Mouse (Mus musculus) Muller cell, postnatal 12 days (primary cell): ENCODE results near the gene Sgsm3.
"Not testable (repeated sequence)": the region's sequence is repeated elsewhere in the genome, so short reads cannot be mapped to it uniquely, and the experiment has no call there.

Experiments
- DNase-seq: peaks from one replicate; pipeline ENCODE4 v3.0.0-alpha.2; 2015; ENCODE audit errors: inconsistent ontology term

The Sgsm3 gene

DNA sequence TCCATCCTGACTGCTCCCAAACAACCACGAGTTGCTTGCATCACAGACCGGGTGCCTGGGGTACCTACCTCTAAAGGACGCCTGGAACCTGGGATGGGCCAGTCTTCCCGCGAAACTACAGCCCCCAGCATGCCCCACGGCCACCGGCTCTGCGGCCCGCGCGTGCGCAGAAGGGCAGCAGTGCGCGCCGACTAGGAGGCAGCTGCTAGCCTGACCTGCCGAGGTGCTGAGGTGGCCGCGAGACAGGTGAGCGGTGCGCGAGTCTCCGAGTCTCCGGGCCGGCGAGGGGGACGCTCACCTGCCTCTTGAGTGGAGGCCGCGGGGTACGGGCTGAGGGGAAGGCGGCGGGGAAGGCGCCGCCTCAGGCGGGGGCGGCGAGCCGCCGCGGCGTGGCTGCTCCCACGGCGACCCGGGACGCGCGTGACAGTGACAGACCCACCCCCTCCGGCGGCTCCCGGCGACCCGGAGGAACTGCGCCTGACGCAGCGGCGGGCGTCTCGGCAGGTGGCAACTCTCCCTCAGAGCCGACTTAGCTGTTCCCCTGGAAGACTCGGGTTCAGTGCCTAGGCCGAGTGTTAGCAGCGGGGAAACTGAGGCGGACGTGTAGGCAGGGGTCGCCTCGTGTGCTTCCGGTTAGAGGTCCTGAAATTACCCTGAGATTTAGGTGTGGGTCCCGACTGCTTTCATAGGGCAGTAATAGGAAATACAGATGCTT, at the start of gene Sgsm3:
Gene Sgsm3 (plus strand): TSS at position 146 of the 715 bp plus-strand sequence.
- peak; percentile 89 for DNase-seq

DNA sequence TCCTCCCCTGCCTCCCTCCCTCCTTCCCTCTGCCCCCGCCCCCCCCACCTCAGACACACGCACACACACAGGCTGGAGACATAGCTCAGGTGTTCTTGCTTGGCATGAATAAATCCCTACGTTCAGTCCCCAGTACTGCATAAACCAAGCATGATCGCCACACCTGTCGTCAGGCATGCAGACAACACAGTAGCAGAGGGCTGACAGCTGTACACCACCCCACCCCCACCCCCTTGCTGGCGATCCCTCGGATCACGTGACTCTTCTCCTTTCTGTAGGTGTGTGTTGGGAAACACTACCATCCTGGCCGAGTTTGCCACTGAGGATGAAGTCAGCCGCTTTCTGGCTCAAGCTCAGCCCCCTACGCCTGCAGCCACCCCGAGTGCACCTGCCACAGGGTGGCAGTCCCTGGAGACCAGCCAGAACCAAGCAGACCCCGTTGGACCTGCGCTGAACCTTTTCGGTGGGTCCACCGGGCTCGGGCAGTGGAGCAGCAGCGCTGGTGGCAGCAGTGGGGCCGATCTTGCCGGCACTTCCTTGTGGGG, 48.7 kb upstream of the Sgsm3 start:
- no peak for DNase-seq

DNA sequence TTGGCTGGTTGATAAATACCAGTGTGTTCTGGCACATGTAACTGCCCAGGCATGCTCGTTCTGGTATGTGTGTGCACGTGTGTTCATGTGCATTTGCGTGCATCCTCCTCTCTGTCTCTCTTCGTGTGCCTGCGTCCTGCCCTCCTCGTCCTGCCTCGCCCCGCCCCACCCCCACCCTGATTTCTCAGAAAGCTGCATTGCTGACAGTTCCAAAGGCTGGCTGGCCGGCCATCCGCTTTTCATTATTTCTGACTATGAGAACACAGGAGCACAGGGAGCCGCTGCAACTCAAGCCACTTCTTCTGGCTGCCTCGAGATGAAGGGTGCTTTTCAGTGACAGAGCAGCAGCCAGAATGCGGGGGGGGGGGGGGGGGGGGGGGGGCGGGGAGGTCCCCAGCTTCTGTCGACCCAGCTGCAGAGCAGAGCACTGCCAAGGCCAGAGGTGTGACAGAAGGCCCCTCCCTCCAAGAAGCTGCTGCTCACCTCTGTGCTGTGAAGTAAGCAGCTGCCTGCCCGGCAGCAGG, 47.5 kb upstream of the Sgsm3 start:
- peak; percentile 35 for DNase-seq

DNA sequence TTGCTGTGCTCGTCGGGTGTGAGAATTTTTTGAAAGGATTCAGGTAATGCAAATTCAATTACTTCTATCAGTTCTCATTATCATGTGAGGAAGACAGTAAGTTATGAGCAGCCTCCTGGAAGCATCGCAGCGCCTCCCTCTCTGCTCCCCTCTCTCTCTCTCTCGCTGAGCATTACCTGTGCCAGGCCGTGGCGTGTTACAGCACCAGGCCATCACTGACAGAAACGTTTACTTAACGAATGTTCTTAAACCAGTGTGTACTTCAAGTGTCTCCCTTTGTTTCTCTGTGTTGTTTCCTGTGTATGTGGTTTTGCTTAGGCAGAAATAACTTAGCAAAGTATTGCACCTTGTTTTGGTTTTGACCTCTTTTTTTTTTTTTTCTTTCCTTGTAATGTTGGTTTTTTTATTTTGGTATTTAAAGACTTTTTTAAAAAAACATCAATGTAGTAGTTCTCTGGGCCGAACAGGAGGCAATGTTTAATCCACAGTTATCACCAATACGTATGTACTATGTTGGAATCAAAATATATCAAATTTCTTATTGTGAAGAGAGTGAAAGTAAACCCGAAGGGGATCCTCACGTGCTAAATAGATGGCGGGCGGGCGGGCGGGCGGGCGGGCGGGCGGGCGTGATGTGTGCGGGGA, 46.8 kb upstream of the Sgsm3 start:
- not testable (repeated sequence) for DNase-seq

DNA sequence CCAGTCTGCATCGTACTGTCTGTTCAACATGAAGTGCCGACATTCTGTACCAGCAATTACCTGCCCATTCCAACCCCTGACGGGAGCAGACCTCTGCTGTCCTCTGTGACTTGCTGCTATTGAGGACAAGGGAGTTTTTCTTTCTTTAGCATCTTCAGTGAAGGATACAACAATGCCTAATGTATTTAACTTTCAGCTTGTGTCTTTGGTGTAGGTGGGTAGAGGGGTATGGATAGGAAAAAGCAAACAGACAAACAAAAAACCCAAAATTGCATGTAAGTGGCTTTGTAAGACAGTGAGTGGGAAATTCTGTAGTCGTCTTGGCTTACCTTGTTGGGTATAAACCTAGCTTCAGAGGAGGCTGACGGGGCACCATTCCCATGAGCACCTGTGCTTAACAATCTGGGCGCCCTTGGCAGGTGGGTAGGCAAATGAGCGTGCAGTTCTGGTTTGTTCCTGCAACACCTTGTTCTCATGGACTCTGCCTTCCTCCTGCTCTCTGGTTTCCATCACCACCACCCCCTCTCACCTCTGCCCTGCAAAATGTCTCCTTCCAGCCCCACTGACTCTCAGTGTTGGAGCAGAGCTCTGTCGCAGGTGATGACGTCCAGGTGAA, 46.1 kb upstream of the Sgsm3 start:
- DNase-seq: no peak

DNA sequence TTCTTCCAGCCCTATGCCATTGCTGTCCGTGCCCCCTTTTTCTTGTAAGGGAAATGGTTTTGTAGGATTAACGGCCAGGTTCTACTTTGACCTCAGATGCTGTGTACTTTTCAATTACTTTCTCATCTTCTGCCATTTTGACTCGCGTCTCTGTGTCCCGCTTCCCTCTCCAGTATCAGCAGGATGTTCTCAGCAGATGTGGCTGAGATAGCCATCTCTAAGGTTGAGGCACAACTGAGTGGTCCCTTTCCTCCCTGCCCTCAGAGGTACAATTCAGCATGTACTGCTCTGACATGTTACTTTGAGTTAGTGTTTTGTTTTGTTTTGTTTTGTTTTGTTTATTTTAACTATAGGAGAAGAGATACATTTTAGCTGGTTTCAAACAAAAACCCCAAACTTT, 42.7 kb upstream of the Sgsm3 start:
- DNase-seq: no peak

DNA sequence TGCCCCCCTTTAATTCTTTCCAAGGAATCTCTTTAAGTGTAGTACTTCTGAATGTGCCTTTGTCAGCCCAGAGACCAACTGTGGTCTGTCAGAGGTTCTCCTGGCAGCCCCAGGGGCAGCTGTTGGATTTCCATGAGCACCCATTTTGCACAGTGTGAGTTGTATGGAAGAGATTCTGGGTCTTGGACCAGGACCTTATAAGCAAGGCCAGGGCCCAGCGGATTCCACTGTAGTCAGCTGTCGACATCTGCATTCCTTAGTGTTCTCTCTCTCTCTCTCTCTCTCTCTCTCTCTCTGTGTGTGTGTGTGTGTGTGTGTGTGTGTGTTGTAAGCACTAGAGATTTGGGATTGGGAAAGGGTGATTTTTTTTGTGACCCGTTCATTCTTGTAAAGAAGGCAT, 40.9 kb upstream of the Sgsm3 start:
- no peak for DNase-seq

DNA sequence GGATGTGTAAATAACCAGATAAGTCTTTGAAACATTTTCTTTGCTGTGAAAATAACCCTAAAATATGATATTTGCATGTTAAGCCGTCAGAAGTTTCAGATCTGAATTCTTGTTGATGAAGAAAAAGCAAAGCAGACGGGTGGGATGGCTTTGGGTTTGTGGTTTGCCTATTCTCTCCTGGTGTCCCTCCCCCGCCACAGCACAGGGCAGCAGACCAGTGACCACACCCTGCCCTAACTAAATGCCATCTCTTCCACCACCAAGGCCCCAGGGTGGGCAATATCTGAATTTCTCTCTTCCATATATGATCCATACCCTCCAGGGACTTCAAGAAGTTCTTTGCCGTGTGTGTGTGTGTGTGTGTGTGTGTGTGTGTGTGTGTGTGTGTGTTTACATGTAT, 39.0 kb upstream of the Sgsm3 start:
- no peak for DNase-seq

DNA sequence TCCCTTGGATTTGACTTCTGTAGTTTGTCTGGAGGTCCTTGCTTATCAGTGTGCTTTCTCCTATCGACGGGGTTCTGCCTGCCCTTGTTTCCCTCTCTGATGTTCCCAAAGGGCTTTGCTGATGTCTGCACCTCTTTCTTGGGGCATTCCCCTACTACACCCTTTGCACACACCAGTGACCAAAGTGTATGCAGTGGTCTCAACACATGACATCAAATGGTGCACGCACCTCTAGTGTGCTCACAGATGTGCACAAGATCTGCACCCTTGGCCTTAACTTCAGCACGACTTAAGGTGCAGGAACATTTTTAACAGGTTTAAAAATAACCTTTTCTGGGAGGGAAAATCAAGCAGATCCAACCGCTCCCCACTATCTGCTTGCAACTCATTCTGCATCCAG, 38.2 kb upstream of the Sgsm3 start:
- DNase-seq: no peak

DNA sequence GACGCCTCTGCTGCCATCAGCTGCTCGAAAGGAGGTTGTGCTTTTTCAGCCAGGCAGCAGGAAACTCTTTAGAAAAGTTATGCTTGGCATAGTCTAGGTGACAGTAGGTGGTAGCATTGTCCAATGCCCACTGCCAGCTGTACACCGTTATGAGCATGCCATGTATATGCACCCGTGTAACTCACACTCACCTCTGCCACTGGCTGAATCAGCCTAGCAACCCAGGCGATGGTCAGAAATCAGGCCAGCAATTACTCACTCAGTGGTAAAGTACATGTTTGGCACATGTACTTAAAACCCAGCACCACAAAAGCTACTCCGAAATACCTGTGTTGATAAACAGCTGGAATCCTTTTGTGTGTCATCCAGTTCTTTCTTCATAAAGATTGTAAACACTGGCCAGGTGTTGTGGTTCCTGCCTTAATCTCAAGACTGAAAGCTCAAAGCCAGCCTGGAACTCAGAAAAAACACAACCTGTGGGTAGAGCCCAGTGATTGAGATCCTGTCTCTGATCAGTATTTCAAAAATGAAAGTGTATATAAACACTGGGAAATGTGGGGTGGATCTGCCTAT, 36.0 kb upstream of the Sgsm3 start:
- no peak for DNase-seq

DNA sequence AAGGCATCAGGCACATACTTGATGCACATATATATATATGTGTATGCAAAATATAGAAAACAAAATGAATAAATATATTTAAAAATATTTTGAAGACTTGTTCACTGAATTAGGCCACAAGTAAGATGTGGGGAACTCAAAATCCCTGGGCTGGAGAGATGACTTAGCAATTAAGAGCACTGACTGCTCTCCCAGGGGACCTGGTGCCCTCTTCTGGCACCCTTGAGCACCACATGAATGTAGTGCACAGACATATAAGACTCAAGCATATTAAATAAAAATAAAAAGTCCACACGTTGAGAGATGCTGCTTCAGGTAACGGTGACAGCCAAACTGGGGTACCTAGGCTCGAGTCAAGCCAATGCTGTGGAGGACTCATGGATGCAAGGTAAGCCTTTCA, 31.7 kb upstream of the Sgsm3 start:
- peak; percentile 48 for DNase-seq

DNA sequence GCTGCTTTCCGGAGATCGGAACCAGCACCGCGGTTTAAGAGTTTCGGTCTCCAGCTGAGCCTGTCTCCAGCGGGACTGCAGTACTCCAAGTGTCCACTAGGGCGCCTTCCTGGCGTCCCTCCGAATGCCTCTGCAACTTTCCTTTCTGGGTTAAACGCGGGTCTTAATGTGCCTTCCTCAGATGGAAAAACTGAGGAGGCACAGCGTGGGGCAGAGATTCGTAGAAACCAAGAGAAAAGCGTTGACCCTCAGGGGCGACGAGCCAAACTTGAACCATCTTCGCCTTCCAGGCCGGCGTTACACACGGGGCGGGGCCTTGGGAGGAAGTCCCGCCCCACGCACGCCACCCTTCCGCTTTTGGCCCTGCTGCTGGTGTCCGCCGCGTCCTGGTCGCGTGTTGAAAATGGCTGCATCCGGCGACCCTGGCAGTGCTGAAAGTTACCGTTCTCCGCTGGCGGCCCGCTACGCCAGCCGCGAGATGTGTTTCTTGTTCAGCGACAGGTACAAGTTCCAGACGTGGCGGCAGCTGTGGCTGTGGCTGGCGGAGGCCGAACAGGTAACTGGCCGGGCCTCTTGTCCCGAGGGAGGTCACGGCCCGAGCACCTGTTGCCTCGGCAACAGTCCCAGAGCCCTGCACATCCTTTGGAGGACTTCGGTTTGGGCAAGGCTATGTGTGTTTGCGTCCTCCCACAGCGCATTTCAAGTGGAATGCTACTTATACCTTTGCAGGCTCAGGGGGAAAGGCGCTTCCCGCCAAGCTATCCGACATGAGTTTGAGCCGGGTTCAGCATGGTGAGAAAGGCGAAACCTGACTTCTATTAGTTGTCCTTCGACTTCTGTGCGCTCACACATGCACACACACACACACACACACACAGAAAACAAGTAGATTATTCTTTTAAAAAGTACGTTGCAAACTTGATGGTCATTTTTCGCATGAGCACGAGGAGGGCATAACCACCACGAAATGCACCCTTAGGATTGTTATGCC, 29.1 kb upstream of the Sgsm3 start, which contains the start of gene Adsl:
Gene Adsl (plus strand): TSS at position 346 of the 991 bp plus-strand sequence.
- peak; percentile 93 for DNase-seq

DNA sequence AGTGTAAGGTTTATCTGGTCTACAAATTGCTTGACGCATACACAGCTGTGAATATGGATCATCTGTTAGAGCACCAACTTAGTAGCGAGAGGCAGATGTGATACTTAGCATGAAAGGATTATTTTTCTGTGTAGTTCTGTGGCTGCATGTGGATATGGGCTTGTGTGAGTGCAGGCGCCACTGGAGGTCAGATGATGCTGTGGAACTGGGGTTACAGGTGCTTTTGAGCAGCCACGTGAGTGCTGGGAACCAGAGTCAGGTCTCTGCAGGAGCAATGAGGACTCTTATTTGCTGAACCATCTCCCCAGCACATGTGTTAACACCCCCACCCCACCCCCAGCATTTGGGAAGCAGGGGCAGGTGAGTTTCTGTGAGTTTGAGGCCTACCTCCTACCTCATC, 28.1 kb upstream of the Sgsm3 start:
- no peak for DNase-seq

DNA sequence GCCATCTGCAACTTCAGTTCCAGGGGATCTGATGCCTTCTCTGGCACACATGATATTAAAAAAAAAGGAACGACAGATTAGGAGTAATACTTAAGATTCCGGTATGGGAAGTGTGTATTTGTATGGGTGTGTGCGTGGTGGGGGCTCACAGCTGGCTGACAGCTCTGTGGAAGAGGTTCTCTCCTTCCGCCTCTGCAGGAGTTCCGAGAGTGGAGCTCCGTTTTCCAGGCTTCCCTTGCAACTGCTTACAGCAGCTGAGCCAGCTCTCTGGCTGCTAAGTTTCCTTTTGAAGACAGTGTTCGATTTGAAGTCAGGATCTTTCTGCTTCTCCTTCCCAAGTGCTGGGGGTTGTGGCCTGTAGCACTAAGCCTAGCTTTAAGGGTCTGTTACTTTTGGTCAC, 27.5 kb upstream of the Sgsm3 start:
- DNase-seq: no peak

DNA sequence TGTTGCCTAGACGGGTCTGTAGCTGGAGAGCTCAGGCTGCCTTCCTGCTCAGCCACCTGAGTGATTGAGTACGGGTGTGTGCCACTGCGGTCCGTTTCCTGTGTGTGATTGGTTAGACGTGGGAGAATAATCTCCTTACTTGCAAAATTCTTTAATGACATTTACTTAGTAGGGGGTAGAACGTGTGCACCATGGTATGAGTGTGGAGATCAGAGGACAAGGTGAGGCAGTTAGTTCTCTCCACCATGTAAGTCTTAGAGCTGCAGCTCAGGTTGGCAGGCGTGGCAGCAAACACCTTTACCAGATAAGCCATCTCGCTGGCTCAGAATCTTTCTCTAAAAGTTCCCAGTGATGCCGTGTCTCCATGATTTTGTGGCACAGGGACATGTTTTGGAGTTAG, 23.6 kb upstream of the Sgsm3 start:
- no peak for DNase-seq

DNA sequence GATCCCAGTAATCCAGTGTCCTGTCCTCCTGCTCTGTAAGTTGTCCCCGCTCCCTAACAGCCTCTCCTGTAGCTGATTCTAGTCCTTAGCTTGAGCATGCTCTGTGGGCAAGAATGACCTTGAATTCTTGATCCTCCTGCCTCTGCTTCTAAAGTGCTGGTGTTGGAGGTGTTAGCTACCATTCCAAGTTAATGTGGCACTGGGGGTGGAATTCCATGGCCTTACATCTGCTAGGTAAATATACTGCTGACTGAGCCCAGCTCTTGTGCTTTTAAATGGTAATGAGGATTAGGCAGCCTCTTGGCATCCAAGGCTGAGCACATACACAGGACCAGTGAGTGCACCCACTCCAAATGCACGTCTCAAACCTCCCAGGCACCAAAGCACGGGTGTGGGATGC, 22.7 kb upstream of the Sgsm3 start:
- no peak for DNase-seq

DNA sequence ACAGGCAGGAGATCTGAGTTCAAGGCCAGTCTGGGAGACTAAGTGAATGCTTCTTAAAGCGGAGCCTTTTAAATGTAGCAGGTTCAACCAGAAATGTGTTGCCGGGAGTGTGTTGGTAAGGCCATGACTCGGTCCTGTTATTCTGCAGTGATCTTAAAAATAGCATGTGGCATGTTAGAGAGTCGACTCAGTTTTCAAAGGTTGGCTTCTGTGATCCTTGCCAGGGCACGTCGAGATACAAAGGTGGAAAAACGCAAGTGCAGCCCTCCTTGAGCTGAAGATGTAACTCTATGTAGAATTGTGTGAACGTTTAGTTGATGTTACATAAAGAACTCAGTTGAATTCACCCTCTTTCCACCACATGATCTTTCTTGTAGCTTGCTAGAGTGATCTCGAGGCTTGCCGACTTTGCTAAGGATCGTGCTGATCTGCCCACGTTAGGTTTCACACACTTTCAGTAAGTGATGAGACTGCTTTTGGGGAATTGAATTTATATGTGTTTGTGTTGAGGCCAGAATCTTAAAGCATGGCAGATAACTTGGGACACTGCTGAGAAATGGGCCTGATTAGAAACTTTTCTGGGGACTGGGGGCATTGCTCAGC, 21.6 kb upstream of the Sgsm3 start:
- no peak for DNase-seq

DNA sequence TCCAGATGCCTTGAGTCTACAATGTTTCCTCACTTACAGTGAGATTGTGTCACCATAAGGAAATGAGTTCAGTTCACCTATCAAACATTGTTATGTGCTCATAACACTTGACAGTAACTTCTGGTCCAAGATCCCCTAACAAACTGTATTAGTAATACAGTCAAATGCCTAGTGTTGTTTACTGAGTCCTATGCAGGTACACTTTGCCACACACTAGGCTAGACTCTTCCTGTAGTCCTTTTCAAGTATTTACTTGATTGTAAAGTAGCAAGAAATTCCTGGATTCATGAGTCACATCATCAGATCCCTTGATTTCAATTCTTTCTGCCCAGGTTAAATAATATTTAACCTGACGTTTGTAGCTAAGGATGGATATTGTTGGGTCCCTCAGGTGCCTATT, 8.2 kb upstream of the Sgsm3 start:
- DNase-seq: no peak

DNA sequence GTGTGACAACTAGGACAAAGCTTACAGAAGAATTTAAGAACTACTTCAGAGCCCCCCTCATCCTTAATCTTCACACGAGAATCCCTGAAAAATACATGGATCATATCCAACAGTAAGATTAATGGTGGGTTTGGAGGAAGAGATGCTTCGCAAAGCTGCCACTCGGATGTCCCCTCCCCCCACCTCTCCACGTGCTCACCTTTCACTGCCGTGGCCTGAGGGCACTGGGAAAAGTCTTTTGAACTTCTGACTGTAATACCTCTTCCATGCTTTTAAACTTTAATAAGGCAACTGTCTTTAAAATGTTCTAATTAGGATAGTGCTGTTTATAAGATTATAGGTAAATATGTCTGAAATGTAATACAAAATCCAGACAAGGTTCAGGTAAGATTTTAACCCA, 3.3 kb upstream of the Sgsm3 start:
- no peak for DNase-seq

DNA sequence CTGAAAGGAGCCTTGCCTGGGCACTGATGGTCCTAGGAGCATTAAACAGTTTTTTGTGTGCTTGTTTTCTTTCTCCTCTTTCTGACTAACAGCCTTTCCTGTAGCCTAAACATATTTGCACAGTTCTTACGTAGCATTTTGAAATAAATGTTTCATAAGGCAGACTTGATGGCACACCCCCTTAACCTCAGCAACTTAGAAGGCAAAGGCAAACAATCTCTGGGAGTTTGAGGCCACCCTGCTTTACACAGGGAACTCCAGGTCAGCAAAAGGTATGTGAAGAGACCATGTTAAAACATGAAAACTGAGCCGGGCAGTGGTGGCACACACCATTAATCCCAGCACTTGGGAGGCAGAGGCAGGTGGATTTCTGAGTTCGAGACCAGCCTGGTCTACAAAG, 1.9 kb upstream of the Sgsm3 start:
- DNase-seq: no peak

DNA sequence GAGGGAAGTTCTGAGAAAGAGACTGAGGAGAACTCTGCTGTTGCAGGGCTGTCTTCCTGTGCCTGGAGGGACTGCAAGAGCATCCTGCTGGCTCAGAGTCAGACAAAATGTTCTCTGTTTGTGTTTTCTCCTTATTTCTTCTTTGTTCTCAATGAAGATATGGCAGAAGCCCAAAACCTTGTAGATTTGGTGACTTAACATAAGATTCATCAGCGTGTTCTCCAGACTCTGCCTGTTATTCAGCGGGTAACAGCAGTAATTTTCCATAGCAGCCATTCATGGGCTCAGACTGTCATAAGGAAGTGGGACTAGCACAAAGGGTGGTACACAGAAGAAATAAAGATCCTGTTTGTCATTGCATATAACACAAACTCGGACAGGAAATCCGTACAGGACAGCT, 2.0 kb downstream of the Sgsm3 start:
- peak; percentile 3 for DNase-seq
